Mouse (Mus musculus): ENCODE results near the gene Slc5a4a.

DNA sequence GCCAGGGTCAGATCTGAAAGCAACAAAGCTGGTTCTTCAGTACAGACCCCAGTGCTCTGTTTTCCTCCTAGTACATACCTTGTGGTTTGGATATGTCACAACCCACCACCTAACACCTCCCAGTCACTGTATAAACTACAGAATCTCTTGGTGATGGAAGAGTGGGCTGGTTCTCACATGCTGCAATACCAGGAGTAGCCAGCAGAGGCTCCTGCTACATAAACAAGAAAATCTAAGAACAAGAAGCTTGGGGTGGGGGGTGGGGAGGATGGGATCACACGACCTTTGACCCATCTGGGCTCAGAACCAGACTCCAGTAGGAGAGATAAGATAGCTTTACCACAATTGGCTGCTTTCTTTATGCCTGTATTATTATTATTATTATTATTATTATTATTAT lies 28.5 kb upstream of the Slc5a4a start:
- peak; percentile 29; the same call in 1 of the 2 replicates for TF ChIP-seq CTCF (conservative IDR thresholded peaks at IDR 0.05; ENCODE audit: insufficient read depth, insufficient read length, low read depth, low read length)
- no peak for TF ChIP-seq POLR2A (IDR thresholded peaks at IDR 0.05; ENCODE audit: low read depth, low read length)

Data from kidney, adult 2 months (tissue).